Mouse (Mus musculus) MEL (cell line): Measurements from ENCODE around the gene Aff1.

ENCODE experiments used
- EP300 ChIP-seq, 2 experiments: IDR thresholded peaks; 2 replicates each; pipeline ENCODE4 v1.6.1; 2011; ENCODE audit warnings: improper control_type of control experiment in 2 of 2, low read length in 2 of 2, low read depth in 1 of 2, mild to moderate bottlenecking in 1 of 2
- GABPA ChIP-seq: IDR thresholded peaks from 2 replicates; pipeline ENCODE4 v1.6.1; 2012; ENCODE audit warnings: low read depth, mild to moderate bottlenecking, inconsistent platforms, low read length, improper control_type of control experiment, moderate library complexity
- ZC3H11A ChIP-seq: IDR thresholded peaks from 2 replicates; pipeline ENCODE4 v1.6.1; 2012; ENCODE audit warnings: low read depth, mild to moderate bottlenecking, inconsistent platforms, low read length, improper control_type of control experiment

GRCm38 (mm10) chr5:103775429-103775828, 83.3 kb downstream of the Aff1 start:
- no peak for TF ChIP-seq GABPA
- TF ChIP-seq ZC3H11A: no peak
- no peak for TF ChIP-seq EP300 (IDR thresholded peaks at IDR 0.05; ENCODE audit: low read depth in 1 of 2, low read length in 2 of 2)
